Mouse (Mus musculus) central nervous system, embryonic 11.5 days (tissue): ENCODE data around the gene 2810006K23Rik. TPM values are rescaled to one million over a fixed set of nuclear protein-coding genes. Genes with fewer than 3 reads are reported as not detected.

Source experiments
- polyA plus RNA-seq: library from polyadenylated mRNA; depleted of rRNA; stranded (reverse); fragments of >200 nt; gene quantifications from 2 replicates; pipeline ENCODE4 v1.2.3, GENCODE M21; 2012; rRNA removed

The 2810006K23Rik gene
- 14.9 and 15.1 TPM in 2 replicates for polyA plus RNA-seq

GRCm38 (mm10) chr5:124327510-124328364, at the start of gene 2810006K23Rik, which contains the start of gene Mphosph9:
Gene 2810006K23Rik, plus strand, starts transcription at chr5:124328089.
Gene Mphosph9, minus strand, starts transcription at chr5:124327972.

DNA sequence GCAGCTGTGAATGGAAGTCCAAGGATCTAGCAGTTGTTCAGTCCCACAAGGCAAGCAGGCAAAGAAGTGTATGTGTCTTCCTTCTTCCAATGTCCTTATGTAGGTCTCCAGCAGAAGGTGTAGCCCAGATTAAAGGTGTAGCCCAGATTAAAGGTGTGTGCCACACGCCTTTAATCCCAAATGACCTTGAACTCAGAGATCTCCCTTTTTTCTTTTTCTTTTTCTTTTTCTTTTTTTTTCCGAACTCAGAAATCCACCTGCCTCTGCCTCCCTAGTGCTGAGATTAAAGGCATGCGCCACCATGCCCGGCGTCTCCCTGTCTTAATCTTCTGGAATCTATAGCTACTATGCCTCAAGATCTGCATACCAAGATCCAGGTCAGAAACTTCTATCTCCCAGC, 35.1 kb downstream of the 2810006K23Rik start, which contains the start of gene Cdk2ap1:
Gene Cdk2ap1, minus strand, starts transcription at position 101 of the 400 bp plus-strand sequence.

Other genes starting within 250 kb of the 2810006K23Rik start
- 0.96 and 1.1 TPM in 2 replicates for gene Abcb9, start 232.3 kb upstream of the 2810006K23Rik start, polyA plus RNA-seq
- 20.5 and 20.8 TPM in 2 replicates for gene Ogfod2, start 215.8 kb upstream of the 2810006K23Rik start, polyA plus RNA-seq
- gene Arl6ip4, start 212.0 kb upstream of the 2810006K23Rik start, polyA plus RNA-seq = 107 and 163 TPM in 2 replicates
- gene Pitpnm2, start 78.3 kb upstream of the 2810006K23Rik start, polyA plus RNA-seq = 14.2 and 24.1 TPM in 2 replicates
- gene Mphosph9, start 117 bp upstream of the 2810006K23Rik start, polyA plus RNA-seq = 20.7 and 22.5 TPM in 2 replicates
- 528 and 751 TPM in 2 replicates for gene Cdk2ap1, start 35.0 kb downstream of the 2810006K23Rik start, polyA plus RNA-seq
- gene Sbno1, start 97.9 kb downstream of the 2810006K23Rik start, polyA plus RNA-seq = 54.9 and 61.7 TPM in 2 replicates
- 107 and 142 TPM in 2 replicates for gene Kmt5a, start 111.8 kb downstream of the 2810006K23Rik start, polyA plus RNA-seq
- 20.8 and 22.7 TPM in 2 replicates for gene Rilpl2, start 150.3 kb downstream of the 2810006K23Rik start, polyA plus RNA-seq
- gene Snrnp35, start 155.0 kb downstream of the 2810006K23Rik start, polyA plus RNA-seq = 19.5 and 35.7 TPM in 2 replicates
- gene Rilpl1, start 203.3 kb downstream of the 2810006K23Rik start, polyA plus RNA-seq = 19.3 and 23.0 TPM in 2 replicates
- gene Tmed2, start 212.6 kb downstream of the 2810006K23Rik start, polyA plus RNA-seq = 115 and 224 TPM in 2 replicates
- gene Ddx55, start 224.8 kb downstream of the 2810006K23Rik start, polyA plus RNA-seq = 23.1 and 35.3 TPM in 2 replicates